Mouse (Mus musculus): ENCODE measurements around the gene Wwox.

The Wwox gene

DNA sequence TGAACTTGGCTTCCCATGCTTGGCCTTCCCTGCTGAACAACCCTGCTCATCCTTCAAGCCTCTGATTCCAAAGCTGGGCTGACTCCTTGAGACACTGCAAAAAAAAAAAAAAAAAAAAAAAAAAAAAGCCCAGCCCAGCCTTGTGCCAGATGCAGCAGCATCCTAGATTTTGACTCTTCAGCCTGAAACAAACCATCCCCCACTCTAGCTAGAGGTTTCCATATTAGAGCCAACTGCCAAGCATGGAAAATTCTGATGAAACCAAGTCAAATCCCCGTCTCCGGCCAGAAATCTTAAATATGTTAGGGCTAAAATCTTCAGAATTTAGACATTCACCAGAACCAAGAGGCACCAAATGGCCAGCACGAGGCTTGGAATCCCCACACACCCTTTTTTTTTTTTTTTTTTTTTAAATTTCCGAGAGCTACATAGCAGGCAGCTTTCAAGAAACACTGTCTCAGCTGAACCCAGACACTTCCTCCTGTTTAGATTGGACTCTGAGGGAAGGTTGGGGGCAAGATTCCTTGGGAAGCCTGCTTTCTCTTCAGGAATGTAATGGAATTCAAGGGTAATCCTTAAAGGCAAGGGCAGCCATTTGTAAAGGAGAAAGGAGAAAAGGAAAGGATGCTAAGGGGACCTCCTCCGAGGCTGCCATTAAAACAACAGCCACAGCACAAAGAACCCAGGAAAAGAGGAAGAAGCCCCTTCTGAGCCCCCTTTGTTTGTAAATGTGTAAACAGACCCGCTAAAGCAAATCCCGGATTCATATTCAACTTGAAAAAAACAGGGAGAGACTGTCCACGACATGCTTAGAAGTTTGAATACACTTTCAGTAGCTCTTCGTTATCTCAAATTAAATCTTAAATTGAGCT, 570.7 kb downstream of the Wwox start:
- DNase-seq (ENCODE audit: extremely low read depth, low read depth): no peak

DNA sequence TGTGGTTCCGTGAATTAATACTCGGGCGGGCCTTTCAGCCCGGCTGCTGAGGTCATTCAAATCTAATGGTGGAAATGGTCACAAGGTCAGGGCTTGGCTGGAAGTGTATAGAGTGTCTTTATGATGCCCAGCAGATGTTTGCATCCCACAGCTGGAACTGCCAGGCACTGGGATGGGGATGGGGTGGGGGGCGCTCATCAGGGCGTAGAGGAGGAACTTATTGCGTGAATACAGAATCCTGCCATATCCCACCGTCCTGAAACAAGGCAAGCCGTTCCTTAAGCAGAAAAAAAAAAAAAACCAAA, 571.3 kb downstream of the Wwox start:
- DNase-seq (ENCODE audit: extremely low read depth, low read depth): no peak

DNA sequence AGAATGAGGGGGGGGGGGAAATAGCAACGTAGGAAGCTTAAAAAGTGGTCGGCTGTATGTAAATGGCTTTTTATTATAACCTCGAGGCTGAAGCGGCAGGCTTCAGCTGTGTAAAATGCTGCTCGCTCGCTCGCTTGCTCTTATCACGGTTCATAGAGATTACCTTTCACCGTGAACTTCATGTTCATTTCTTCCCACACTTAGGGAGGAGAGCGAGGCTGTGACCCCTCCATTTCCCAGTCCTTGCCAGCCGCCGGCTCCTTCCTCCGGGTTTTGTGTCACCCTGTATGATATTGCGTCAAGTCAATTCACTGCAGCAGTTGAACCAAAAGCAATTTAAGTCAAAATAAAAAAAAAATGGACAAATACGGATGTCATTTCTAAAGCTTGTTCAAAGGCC, 580.2 kb downstream of the Wwox start:
- DNase-seq (ENCODE audit: extremely low read depth, low read depth): no peak

DNA sequence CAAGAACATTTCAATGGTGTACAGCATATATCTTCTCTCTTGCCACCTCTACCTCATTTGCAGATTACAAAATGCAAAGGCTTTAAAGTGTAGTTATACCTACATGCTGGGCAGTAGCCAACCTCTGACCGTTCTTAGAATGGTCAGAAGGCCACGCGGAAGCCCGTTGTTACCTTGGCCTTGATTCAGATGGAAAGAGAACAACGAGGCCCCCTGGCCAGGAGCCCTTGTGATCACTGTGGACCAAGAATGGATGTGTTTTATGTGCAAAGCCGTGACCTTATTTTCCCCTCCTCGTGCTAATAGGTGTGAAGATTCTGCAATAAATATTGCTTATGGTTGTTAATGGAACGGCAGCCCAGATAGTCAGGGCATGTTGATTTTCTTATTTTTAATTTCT, 582.3 kb downstream of the Wwox start:
- no peak for DNase-seq (ENCODE audit: extremely low read depth, low read depth)

DNA sequence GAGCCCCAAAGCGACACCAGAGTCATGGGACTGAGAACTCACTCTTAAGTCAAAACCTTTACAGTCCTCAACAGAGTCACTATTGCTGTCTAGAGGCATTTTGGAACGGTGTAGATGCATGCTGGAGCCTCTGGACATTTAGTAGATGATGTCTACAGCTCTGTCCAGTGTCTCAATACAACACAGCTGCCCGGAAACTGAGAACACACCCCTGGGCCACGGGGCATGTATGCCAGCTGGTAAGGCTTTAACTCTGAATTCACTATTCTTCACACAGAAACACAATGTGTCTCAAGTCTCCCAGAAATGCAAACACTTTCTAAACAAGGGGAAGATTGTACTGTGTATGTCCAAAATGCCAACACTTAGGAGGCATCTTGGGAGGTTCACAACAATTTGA, 584.6 kb downstream of the Wwox start:
- DNase-seq (ENCODE audit: extremely low read depth, low read depth): no peak

DNA sequence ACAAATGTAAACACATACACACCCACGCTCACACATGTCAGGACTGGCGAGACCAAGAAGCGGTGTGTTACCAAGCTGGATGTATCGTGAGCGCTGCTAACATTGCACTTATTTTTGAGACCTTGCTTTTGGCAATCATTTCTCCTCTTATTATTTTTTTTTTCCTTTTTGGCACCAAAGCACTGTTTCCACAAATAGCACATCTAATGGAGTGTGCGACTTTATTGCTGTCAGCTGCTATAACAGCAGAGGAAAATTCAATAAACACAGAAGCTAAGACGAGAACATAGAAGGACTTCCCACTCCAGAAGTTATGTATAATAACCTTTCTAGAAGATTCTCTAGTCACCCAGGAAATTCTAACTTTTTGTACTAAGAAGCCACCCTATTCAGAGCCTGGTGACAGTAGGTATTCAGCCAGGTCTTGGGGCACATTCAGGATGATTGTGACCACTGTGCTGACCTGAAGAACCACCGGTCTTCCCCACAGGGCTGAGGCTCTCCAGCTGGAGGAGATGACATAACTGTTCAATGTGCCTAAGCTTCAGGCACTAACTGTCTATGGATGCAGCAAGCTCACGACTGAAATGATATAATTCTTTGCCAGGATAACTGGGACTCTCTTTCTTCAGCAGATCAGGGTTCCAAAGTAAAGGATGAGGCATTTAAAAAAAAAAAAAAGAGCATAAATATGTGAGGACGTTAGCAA, 586.1 kb downstream of the Wwox start:
- no peak for DNase-seq (ENCODE audit: extremely low read depth, low read depth)

DNA sequence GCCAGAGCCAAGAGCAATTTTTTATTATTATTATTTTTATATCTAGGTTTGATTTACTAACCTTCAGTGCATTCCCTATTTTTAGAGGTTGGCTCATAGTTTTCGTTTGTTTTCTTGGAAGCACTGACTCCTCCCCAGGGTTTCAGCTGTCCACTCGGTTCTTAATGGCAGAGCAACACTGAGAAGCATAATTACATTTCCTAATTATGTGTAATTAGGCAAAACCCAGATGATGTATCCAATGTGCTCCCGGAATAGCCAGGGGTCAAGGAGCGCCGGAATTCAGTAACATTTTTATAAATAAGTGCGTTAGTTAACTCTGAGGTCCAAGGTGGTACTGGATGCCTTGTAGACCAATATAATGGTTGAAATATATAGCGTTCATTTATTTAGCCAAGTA, 586.7 kb downstream of the Wwox start:
- no peak for DNase-seq (ENCODE audit: extremely low read depth, low read depth)

DNA sequence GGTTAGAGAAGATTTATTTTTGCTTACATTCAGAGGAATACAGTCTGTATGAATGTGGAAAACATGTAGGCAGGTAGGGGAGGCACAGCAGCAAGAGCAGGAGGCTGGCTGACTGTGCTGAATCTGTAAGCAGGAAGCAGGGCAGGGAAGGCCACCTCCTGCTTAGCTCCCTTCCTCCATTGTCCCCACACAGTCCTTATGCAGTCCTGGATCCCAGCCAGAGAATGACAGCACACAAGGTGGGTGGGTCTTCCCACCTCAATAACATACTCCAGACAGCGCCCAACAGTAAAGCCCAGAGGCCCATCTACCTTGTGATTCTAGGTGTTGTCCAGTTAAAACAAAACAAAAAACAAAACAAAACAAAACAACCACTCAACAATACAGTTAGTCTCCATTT, 593.7 kb downstream of the Wwox start:
- DNase-seq (ENCODE audit: extremely low read depth, low read depth): no peak

DNA sequence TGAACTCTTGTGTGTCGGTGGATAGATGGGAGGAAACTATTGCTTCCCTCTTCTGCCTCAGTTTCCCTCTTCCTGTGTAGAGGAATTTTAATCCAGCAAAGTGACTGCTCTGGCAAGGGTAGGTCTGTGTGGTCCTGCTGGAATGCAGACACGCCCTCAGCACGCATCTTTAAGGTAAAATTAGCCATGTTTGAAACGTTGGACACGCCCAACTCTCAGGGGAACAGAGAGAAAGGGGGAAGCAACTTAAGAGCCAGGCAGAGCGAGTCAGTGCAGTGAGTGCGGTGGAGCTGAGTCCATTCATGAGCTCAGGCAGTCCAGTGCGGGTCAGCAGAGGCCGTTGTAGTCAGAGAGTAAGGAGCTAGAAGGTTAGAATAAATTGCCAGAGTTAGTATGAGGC, 596.6 kb downstream of the Wwox start:
- no peak for DNase-seq (ENCODE audit: extremely low read depth, low read depth)

DNA sequence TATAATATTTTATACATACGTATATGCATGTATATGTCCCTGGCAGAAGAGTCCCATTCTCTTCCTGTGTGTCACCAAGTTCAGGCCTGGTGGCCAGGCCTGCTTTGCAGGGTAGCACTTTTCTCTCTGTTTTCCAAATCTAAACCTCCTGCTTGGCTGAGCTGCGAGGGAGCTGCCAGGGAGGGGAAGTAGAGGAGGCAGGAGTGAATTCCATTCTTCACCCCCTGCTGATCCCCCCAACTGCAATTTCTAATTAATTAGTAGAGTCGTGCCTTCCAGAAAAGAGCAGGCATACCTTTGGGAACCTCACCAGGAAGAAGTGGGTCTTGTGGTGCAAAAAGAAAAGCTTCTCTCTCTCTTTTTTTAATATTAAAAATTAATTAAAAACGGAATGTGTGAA, 599.0 kb downstream of the Wwox start:
- no peak for DNase-seq (ENCODE audit: extremely low read depth, low read depth)

DNA sequence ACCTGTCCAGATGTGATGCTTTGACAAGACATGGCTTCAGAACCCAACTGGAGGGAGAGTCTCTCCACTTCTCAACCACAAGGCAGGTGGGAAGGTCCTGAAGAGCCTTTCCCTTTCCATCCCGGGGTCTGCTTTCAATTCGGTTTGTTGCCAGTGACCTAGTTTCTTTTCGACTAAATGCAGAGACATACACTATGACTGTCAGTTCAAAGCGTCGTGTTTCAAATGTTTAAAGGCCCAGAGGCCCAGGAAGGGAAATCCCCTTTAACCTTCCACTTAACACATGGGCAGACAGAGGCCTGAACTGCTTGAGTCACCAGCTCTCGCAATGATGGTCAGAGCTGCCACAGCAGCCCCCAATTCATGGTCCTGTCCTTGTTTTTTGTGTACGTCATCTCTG, 606.3 kb downstream of the Wwox start:
- DNase-seq (ENCODE audit: extremely low read depth, low read depth): no peak

DNA sequence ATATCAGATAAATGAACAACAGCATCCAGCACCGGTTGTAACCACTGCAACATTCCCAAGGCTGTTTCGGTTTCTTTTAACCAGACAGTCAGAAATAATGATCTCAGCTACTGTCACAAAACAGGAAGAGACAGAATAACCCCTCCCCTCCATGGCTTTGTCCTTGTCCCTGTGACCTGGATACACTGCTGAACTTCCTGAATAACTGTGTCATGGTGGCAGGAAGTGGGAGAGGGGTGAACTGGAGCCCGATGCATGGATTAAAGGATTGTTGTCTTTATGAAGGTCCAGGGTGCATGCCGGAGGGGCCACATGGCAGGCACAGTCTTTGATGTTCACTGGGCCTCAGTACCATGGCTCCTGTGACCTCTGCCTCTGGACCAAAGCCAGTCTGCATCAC, 607.0 kb downstream of the Wwox start:
- no peak for DNase-seq (ENCODE audit: extremely low read depth, low read depth)

DNA sequence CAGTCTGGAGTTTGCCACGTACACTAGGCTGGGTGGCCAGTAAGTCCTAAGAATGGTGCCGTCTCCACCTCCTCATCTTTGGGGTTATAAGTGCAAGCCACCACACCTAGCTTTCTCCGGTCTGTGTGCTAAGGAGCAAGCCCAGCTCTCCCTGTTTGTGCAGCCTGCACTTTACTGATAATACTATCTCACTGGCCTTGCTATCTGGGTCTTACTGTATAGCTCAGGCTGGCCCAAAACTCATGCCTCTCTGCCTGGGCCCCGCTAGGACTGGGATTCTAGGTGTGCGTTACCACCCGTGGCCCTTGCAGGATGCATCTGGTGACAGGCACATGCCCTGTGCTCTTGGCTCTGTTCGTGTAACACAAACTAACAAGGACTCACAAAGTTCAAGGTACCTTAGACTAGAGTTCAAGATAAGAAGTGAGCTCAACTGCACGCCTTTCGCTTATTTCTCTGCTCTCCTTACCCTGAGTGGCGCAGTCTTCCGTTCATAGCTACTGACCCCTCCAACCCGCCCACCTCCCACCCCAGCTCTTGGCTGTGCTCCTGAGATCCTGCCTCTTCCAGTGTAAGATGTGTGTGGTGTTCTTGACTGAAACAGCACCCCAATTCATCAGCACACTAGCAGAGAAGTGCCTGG, 618.9 kb downstream of the Wwox start:
- DNase-seq (ENCODE audit: extremely low read depth, low read depth): no peak

DNA sequence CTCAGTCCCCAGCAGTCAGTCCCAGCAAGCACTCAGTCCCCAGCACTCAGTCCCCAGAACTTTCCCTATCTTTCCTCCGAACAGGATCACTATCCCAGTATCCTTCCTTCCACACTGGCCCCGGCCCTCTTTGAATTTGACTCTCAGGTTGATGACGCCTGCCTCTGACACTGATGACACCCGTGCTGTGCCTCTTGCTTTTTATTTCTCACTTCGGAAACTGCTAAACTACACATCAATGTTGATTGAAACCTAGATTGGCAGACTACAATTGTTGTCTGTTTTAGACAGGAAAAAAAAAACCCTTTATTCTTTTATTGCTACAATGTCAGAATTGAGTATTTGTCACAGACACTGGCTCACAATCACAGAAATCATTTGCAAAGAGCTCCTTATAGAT, 624.2 kb downstream of the Wwox start:
- no peak for DNase-seq (ENCODE audit: extremely low read depth, low read depth)

DNA sequence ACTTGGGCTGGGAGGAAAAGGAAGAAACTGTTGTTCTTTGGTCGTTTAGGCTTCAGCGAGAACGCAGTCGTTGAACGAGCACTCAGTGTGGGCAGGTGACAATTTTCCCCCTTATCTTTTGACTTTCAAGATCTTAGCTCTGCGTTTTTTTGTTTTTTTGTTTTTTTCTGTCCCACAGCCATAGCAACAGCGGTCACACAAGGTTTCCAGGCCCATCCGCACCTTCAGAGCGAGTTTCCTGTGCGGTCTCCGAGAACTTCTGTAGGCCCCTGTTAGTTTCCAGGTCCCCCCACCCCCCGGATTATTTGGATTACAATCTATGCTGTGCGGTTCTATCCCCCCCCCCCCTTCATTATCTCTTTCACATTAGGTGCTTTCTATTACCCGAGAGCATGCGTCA, 625.2 kb downstream of the Wwox start:
- DNase-seq (ENCODE audit: extremely low read depth, low read depth): no peak

DNA sequence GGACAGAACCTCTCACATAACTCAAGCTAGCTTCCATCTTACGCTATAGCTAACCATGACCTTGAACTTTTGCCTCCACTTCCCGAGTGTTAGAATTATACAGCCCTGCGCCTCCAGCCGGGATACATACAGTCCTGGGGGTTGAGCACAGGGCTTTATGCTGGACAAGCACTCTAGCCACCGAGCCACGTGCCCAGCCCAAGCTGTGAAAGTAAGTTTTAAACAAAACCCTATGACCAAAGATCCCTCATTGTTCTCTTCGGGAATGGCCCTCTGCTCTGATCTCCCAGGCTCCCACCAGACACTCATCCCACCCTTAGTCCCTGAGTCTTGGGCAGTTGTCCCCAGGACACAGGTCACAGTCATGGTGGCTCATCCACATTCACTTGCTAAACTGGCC, 625.9 kb downstream of the Wwox start:
- DNase-seq (ENCODE audit: extremely low read depth, low read depth): no peak

DNA sequence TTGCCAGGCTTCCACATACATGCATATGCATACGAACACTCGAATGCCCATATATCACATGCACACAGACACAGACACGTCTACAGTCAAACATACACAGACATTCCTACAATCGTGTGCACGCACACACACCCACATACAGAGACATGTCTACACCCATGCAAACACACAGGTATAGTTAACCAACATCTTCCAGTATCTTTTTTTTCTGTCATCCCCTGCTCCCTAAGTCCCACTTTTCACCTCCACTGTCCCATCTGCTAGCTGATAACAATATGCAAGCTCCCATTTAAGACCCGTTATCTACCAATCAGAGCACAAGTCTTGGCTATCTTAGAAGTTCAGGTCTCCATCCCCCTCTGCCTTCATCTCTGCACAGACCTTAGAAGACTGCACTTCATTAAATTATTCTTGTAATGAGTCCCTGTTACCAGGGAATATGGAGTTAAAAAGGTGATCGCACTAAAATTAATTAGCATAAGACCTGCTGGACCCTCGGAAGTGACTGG, 627.1 kb downstream of the Wwox start:
- DNase-seq (ENCODE audit: extremely low read depth, low read depth): no peak

DNA sequence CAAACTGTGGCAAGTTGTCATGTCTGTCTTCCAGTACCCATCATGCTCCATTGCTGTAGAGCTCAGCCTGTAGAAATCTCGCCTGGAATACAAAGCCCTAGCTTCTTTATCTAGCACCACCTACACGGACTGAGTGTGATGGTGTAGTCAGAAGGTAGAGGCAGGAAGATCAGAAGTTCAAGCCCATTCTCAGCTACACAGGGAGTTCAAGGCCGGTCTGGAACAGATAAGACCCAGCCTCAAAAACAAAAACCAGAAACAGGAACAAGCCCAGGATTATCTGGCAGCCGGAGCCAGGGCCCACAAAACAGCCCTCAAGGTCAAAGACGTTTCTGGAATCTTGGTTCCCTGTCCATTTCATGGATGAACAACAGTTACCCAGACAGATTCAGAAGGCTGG, 629.3 kb downstream of the Wwox start:
- no peak for DNase-seq (ENCODE audit: extremely low read depth, low read depth)

DNA sequence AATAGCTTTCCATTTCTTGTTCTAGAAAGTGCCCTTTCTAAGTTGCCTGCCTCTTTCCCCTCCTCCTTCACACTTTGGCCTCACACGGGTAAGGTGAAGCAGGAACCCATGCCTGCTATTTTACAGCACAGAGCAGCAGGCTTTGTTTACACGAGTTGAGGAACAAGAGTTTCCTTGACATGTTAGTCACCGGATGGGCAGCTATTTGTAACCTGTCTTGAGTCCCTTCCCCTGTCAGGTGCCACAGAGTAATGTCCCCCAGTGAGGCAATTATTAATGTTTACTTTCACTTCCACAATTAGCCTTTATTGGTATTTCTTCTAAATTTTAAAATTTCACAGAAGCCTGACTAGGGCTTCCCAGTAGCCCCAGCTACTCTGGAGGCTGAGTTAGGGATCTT, 630.8 kb downstream of the Wwox start:
- no peak for DNase-seq (ENCODE audit: extremely low read depth, low read depth)

DNA sequence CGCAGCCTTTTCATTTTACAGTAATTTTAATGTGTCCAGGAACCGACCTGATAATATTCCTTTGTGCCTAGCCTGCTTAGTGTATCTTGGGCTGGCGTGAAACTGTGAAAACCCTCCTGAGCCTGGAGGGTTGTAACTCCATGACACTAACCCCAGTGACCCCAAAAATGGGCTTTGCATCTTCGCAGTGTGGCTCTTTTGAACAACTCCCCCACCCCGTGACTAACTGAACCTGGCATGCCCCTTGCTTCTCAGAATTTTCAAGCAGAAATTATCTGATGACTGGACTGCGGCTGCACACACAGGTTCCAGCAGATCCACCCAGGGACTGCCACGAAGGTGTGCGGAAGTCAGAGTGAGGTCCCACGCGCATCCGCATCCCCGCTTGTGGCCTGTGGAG, 631.8 kb downstream of the Wwox start:
- DNase-seq (ENCODE audit: extremely low read depth, low read depth): no peak

DNA sequence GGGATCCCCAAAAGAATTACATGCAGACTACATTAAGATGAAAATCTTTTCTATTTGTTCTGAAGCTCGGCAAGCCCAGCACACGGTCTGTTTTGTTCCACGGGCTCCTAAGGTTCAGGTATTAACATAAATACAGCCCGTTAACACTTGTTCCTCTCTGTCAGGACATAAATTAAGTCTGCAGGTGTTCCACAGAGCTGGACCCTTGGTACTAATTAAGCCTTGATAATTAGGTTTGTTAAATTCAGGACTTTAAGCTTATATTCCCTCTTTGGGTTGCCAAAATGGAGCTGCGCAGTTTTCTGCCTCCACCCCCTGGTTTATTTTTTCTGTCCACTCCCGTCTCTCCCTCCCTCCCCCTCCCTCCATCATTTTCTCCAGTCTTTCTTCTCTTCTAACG, 638.8 kb downstream of the Wwox start:
- DNase-seq (ENCODE audit: extremely low read depth, low read depth): no peak
